Mouse (Mus musculus) urinary bladder, postnatal 14 days (tissue): ENCODE data around the gene Sgsm1.

Source experiments
- DNase-seq: peaks from one replicate; pipeline ENCODE4 v3.0.0; 2021; ENCODE audit warnings: low spot score

Sgsm1 gene

DNA sequence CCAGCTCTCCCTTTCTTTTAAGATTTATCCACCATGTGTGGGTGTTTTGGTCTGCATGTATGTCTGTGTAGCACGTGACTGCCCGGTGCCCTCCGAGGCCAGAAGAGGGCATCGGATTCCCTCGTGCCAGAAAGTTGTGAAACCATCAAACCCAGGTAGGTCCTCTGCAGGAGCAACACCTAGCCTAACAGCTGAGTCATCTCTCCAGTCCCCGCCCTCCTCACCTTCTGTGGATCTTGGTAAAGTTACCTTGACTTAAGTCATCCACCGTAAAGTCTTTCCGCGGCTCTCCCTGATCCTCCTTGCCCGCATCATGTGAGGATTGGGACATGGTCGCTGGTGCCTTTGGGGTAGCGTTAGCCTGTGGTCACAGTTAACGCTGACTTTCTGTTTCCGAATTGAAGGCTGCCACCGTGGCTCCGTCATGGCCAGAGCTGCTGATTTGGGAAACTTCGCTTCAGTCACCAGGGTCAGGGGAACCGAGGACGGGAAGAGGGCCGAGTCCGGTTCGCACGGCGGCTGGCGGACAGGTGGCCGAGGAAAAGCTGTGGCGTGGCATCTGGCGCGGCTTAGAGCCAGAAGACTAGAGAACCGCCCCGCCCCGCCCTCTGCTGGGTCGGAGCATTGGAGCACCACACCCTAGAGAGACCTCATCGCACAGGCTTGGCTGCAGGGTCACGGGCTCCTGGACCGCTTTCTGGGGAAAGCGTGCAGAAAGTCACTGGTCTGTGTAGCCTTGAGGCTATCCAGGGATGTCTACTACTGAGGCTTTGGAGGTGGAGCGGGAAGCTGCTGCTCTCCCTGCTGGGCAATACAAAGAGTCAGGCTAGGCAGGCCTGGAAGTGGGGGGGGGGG, 13.4 kb upstream of the Sgsm1 start:
- DNase-seq = peak; percentile 49

DNA sequence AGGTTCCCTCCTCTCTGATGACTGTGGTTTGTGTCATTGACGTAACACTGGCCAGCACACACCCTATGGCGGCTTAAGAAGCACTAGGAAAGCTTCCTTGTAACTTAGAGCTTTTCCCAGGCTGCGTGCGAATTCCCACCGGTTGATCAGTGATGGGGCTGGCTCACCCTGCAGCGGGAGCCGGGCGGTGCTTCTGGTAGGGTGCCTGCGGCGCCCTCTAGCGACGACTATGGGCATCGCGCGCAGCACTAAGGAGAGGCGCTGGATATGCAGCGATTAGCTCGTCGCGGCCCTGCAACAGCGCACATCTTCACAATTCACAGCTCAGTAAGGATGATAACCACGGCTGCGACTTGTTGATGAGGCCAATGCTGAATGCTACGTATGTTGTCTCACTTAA, 3.4 kb upstream of the Sgsm1 start:
- peak; percentile 81 for DNase-seq

DNA sequence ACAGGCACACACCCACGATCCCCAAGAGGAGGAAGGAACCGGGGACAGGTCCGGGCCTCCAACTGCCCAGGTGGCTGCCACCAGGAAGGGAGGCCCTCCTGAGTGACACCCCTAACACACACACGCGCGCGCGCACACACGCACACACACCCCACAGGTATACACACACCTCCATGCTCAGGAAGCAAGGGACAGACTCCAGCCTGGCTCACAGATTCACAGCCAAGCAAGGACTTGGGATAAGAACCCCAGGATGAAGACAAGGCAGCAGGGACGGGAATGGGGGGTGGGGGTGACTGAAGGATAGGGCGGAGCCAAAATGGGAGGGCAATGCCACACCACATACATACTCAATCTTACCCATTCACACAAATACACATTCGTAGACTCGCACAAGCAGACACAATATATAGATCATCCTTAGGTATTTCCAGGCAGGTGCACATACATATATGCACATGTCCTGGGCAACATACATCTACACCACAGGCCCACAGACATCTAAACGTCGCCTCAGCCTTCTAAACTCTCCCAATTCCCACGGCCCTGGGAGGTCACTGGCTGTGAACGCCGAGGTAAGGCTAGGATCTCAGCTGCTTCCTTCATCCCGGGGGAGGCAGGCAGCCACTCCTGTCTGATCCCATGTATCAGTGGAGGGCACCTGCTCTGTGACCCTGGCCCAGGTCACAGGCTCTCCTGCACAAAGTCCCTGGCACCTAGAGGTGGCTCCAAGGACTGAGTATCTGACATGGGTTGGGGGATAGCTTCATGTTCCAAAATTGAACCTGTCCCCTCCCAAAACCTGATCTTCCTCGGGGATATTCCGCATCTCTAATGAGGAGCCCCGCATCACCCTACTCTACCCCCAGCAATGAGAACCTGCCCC, 852 bp downstream of the Sgsm1 start:
- DNase-seq = no peak

DNA sequence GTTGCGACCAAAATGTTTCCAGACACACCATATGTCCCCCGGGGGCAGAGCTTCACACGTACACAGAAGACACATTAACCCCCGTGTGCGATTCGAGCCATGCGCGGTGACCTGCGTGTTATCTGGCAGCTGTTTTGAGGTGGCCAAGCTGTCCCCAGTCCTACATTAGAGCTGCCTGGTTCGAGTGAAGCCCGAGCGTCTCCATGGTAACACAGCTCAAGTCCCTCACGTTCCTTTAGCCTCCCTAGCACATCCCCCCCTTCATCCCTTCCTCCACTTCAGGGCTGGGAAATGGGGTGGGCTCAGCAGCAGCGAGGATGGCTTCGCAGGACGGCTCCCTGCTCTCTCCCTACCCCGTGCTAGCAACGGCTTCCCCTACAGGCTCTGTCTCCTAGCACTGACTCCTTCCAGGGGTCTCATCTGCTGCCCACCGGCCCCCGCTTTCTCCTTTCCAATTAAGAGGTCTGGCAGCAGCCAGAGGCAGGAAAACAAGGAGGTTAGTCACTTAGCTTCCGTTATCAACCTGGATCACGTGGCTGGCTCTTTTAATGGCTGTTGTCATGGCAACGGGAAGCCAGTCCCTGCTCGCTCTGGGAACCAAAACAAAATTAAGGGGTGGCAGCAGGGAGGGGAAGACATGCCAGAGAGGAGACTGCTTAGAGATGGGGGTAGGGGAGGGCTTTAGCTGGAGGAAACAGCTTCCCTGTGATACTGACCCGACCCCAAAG, 3.7 kb downstream of the Sgsm1 start:
- peak; percentile 47 for DNase-seq

DNA sequence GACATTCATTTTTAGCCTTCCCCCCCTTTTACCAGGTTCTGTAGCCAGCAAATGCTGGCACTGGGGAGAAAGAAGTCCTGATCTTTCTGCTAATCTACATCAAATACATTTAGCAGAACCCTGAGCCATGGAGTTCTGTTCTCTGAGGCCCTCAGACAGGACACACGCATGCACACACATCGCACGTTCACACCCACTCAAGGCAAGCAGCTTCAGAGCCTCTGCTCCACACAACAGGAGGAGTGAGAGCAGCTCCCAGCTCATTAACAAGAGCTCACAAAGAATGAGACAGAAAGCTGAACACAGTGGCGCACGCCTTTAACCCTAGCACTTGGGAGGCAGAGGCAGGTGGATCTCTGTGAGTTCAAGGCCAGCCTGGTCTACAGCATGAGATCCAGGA, 6.1 kb downstream of the Sgsm1 start:
- no peak for DNase-seq

DNA sequence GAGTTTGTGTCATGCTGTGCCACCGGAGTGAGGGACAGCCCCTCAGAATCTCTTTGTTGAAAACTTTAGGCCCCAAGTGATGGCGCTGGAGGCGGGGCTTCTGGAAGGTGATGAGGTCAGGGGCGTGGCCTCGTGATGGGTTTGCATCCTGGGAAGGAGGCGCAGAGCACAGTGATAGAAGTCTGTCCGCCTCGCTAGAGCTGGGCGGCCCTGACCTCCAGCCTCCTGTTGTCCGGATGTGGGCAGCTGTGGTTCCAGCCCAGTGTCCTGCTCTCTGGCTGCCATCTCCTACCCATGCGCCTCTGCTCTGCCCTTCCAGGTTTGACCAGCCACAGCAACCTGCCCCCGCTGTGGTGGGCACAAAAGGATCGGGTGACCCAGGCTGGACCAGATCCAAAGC, 8.7 kb downstream of the Sgsm1 start:
- no peak for DNase-seq

DNA sequence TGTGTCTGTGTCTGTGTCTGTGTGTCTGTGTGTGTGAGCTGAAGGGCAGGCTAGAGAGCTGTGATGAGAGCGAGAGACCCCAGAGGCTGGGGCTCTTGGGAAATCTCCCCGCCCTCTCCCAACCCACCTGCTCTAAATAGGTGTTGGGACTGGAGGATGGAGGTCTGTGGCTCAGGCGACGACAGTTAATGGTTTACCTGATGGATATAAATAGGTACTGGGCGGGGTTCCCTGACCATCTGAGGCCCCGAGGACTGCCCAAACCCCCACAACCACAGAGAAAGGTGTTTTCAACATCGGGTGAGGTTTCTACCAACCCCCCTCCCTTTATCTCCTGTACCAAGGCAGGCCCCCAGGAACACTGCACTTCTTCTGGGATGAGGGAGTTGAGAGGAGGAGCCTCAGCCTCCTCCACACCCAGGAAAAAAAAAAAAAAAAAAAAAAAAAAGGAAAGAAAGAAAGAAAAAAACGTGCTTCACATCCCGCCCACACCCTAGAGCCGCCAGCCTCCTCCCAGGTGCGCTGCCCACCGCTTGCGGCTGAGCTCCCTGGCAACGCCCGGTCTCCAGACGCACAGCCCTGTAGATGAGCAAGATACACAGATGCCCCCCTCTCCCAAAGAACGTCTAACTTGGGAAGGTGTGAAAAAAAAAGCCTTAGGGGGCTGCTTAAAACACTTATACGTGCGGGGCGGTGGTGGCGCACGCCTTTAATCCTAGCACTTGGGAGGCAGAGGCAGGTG, 10.3 kb downstream of the Sgsm1 start:
- no peak for DNase-seq

DNA sequence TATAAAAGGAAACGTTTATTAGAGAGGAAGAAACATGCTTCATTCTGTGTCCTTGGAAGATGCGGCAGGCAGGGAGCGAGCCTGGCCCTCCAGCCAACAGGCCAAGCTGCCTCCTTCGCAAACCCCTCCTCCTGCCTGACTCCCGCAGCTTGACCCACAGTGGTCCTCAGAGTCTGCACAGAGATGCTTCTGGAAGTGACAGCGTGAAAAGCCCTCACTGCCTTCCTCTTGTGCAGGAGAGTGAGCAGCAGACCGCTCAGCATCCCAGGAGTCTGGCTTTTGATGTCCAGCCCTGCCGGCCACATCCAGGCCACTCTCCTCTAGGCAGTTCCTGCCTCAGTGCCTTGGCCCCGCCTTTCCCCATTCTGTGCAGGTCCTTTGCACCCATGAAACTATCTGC, 11.2 kb downstream of the Sgsm1 start:
- no peak for DNase-seq

DNA sequence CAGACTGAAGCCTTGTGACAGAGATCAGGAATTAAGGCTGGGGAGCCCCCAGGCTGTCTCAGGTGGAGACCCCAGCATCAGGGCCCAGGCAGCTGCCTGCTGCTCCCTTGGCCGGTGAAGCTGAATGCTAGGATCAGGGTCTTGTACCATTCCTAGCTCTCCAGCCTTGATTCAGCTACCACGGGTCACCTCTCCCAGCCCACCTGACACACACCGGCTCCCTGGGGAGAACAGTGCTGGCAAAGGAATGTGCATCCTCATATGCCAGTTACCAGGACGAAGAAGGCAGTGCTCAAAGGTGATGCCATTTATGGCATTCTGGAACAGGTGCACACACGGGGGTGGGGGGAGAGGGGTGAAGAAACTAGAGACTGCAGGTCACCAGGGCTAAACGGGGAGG, 11.8 kb downstream of the Sgsm1 start:
- no peak for DNase-seq

DNA sequence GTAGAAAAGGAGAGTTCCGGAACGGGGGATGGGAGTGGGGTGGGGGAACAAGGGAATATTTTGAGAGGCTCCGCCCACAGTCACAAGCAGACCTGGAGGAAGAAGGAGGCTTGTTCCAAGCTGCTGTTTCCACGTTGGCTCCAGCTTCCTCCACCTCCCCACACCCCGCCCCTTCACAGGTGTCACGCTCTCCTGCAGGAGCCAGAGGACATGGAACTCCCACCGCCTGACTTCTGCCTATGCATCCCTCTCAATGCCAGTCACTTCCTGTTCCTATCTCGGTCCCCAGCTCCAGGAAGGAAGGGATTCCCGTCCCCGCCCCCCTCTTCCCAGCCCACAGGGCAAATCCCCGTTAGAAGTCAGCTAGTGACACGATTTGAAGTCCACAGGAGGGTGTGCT, 12.5 kb downstream of the Sgsm1 start:
- DNase-seq = no peak

DNA sequence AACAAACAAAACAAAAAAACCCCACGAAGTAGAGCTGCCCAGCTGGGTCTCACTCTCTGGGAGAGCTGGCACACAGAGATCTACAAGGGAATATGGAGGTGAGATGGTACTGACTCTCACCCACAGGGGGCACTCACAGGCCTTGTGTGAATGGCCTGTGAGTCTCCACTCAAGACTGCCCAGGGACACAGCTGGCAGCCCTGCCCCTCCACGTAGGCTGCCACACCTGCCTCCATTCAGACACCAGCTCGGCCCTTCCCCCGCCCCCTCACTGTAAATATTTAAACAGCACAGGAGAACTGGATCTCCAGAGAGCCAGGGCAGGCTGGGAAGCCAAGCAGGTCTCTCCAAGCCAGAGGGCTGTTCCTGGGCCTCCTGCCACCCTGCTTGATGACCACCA, 14.8 kb downstream of the Sgsm1 start:
- peak; percentile 79 for DNase-seq

DNA sequence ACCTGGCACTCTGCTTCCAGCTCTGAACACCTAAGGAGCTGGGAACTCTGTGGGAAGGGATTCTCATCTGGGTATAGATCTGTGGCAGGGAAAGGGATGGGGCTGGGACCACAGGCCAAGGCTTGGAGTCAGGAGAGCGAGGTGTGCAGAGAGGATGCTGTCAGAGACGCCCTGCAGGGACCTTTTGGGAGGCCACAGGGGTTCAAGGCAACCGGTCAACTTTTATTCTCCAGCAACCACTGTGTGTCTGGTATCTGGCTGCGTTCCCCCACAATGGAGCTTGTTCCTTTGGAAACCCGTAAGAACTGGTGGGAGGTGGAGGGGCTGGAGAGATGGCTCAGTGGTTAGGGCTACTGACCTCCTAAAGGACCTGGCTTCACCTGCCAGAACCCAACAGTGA, 16.0 kb downstream of the Sgsm1 start:
- DNase-seq = no peak

DNA sequence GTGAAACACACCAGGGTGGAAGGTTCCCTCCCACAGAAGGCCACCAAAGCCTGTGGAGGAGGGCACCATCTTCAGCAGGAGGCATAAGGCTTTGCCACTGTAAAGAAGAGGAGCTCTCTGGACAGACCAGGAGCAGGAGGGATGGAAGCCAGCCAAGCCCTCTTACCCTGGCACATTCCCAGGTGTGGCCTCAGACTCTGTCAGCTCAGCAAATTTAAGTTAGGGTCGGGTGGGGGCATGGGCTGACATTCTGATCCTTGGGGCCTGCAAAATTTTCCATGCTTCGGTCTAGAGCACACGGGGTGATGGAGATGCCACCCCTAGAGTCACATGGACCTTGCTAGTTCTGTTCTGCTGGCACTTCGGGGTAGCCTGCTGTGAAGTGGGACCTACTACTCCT, 17.1 kb downstream of the Sgsm1 start:
- no peak for DNase-seq

DNA sequence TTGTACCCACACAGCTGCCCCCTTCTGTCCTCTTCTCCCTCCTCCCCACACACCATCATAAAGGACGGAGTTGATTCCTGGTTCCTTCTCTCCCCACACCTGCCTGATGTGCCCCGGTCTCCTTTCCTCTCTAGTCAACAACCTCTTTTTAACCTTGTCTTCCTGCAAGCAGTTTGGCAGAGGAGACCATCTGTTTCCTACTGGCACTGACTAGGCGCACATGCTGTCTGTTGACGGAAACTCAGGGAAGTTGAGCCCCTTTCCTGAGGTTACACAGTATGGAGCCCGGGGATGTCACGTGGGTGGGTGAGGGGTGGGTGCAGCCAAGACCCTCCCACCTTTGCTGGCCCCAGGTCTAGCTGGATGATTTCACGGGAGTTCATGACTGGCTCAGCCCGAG, 17.8 kb downstream of the Sgsm1 start:
- no peak for DNase-seq

DNA sequence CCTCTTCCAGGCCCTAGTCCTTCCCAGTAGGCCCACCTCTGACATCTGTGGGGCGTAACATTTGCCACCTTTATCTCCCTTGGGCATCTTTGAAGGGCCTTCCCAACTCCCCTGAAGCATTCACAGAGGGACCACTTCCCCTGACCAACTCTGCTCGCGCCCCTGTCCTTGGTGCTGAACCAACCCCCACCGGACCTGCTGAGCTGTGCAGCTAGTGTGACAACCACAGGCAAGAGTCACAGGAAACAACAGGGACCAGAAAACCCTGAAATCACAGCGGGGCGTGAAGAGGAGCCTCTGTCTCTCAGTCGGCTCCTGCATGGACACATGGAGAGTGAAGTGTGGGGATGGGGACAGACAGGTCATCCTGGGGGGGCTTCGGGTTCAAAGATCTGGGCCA, 18.4 kb downstream of the Sgsm1 start:
- DNase-seq = no peak

DNA sequence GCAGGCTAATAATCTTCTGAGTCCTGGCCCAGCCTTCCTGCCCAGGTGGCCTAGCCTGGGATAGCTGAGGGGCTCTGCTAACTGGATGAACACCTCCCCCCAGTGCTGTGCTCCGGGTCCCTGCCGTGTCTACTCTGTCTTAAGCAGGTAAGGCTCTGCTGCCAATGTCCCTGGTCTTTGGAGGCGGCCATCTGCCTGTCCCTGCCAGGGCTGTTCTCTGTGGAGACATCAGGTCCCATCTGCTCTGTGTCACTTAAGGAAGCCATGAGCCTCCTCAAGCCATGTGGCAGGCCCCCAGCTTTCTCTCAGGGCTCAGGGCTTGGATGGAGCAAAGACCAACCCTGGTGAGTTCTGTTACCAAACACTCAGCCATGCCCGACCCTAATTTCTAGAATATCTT, 19.5 kb downstream of the Sgsm1 start:
- DNase-seq = no peak

DNA sequence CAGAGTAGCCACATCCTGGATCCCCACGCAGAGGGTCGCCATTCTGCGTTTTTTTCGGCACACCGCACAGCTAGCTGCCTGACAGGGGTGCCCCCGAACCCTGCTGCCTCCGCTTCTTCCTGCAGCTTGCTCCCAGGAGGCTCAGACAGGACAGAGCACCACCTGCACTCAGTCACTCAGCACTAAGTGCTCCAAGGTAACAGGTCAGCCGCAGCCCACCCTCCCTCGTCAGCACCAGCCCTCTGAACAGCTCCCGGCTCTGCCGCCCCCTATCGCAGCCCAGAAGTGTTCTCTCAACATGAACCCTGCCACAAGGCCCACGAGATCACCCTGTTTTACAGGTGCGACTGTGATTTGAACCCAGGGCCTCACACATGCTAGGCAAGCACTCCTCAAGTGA, 20.4 kb downstream of the Sgsm1 start:
- no peak for DNase-seq

DNA sequence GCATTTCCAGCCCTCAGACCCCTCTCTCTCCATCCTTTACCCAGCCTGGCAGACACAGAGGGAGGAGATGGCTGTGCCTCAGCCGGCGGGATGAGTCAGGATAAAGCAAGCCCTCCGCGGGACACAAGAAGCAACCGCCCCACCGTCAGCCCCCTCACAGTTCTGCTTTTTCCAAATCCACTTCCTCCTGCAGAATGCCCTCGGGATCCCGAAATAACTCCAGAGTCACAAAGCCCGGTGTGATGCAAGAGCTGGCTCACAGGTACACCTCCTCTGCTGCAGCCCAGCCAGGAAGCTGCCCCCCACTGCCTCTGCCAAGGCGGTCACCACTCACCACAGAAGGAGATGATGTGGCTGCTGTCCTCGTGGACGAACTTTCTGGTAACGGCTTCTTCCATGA, 22.1 kb downstream of the Sgsm1 start:
- no peak for DNase-seq

DNA sequence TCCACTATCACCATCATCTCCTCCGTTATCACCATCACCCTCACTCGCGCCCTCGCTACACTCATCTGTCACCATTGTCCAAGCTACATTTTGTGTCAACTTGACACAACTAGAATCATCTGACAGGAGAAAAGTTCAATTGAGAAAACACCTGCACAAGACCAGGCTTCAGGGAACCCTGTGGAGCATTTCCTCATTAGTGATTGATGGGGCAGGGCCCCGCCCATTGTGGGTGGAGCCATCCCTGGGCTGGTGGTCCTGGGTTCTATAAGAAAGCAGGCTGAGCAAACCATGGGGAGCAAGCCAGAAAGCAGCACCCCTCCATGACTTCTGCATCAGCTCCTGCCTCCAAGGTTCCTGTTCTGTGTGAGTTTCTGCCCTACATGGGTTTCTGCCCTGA, 22.8 kb downstream of the Sgsm1 start:
- no peak for DNase-seq

DNA sequence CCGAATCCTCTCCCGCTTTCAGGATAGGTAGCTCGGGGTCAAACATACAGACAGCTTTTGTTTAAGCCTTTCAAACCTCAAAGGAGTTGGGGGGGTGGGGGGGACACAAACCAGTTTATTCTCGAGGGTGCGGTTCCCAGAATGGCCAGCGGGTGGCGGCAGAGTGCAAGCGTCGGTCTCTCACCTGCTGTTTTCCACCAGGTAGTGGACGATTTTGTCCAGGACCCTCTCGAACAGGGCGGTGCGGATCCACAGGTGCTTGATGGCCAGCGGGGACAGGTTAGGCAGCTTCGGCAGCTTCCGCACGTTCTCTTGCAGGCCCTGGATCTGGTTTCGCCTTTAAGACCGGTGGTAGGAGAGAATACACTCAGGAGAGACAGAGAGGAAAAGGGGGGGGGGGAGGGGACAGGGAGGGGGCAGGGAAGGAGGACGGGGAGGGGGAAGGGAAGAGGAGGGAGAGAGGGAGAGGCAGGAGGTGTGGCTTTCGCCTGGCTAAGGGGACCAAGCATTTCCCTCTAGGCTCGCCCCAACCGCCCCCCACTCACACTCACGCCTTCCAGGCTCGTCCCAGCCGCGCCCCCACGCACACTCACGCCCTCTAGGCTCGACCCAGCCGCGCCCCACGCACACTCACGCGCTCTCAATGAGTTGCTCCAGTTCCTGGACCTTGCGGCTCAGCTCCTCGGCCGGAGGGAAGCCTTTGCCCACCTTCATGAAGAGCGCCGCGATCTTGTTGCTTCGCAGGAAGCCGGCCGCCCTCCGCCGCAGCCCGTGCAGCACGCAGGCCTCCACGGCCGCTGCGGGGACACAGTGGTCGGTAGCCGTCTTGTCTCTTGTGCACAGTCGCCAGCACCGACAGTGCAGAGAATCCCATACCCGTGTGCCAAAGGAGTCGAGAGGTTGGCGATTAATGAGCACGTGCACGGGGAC, 23.7 kb downstream of the Sgsm1 start:
- peak; percentile 72 for DNase-seq

DNA sequence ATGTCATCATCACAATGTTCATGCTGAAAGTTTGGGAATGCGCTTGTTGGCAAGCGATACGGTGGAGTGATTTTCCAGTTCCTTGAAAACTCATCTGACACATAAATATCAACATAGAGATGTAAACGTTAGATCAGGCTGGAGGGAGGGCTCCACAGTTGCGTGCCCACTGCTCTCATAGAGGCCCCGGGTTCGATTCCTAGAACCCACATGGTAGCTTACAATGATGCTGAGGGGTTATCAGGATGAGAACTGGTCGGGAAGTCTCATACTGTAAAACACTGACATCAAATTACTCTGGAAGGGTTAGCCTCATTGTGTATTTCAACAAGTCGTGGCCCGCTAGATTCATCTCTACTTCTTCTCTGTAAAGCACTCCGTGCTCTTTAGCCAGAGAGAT, 24.5 kb downstream of the Sgsm1 start:
- no peak for DNase-seq
